Mouse (Mus musculus) spleen, embryonic (tissue): ENCODE measurements around the gene Aox4.

Source experiments
- CTCF ChIA-PET: fragments of 350-600 bp; sonication (Branson Sonifier 250); formaldehyde crosslinking; loops from one replicate; lab custom pipeline; 2022; lab: Charles Lee

The Aox4 gene

GRCm38 (mm10) chr1:58244487-58244886 lies 34.3 kb downstream of the Aox4 start:
- CTCF ChIA-PET: no interaction called here

- CTCF ChIA-PET: no interaction called here
Observed at GRCm38 (mm10) chr1:58248518-58248917, 38.3 kb downstream of the Aox4 start.

GRCm38 (mm10) chr1:58253466-58253865 lies 43.3 kb downstream of the Aox4 start:
- CTCF ChIA-PET: no interaction called here

GRCm38 (mm10) chr1:58257195-58257991 lies 47.2 kb downstream of the Aox4 start:
- CTCF ChIA-PET: no interaction called here

GRCm38 (mm10) chr1:58260311-58260710 lies 50.1 kb downstream of the Aox4 start:
- CTCF ChIA-PET: interaction anchor here (0.6 kb wide), 1 partner anchor 45 kb away, joined by 3 read pairs; no protein-coding TSS in a partner anchor

- CTCF ChIA-PET: no interaction called here
Observed at GRCm38 (mm10) chr1:58268231-58268630, 58.0 kb downstream of the Aox4 start.

GRCm38 (mm10) chr1:58270807-58271569 lies 60.8 kb downstream of the Aox4 start:
- CTCF ChIA-PET: interaction anchor here (0.7 kb wide), 1 partner anchor 426 kb away, joined by 5 read pairs; no protein-coding TSS in a partner anchor

- CTCF ChIA-PET: no interaction called here
Observed at GRCm38 (mm10) chr1:58275879-58276278, 65.7 kb downstream of the Aox4 start.

GRCm38 (mm10) chr1:58278026-58278425 lies 67.8 kb downstream of the Aox4 start, which contains the start of gene Aox2:
TSS of gene Aox2 (plus strand) at chr1:58278326.
- CTCF ChIA-PET: no interaction called here

GRCm38 (mm10) chr1:58278513-58278912 lies 68.3 kb downstream of the Aox4 start:
- CTCF ChIA-PET: no interaction called here

GRCm38 (mm10) chr1:58280381-58280780 lies 70.2 kb downstream of the Aox4 start:
- CTCF ChIA-PET: no interaction called here

GRCm38 (mm10) chr1:58280939-58281624 lies 70.9 kb downstream of the Aox4 start:
- CTCF ChIA-PET: no interaction called here

- CTCF ChIA-PET: no interaction called here
Observed at GRCm38 (mm10) chr1:58281625-58281988, 71.4 kb downstream of the Aox4 start.

GRCm38 (mm10) chr1:58284505-58284904 lies 74.3 kb downstream of the Aox4 start:
- CTCF ChIA-PET: no interaction called here

GRCm38 (mm10) chr1:58288091-58288490 lies 77.9 kb downstream of the Aox4 start:
- CTCF ChIA-PET: no interaction called here

- CTCF ChIA-PET: interaction anchor here (0.6 kb wide), 1 partner anchor 176 kb away, joined by 3 read pairs; no protein-coding TSS in a partner anchor
Observed at GRCm38 (mm10) chr1:58289863-58290469, 79.8 kb downstream of the Aox4 start.

- CTCF ChIA-PET: no interaction called here
Observed at GRCm38 (mm10) chr1:58291394-58292300, 81.5 kb downstream of the Aox4 start.

- CTCF ChIA-PET: no interaction called here
Observed at GRCm38 (mm10) chr1:58294730-58295129, 84.5 kb downstream of the Aox4 start.

- CTCF ChIA-PET: interaction anchor here (0.5 to 1.6 kb wide), 2 partner anchors 10 to 868 kb away, joined by 3 read pairs; no protein-coding TSS in a partner anchor
Observed at GRCm38 (mm10) chr1:58296278-58296677, 86.1 kb downstream of the Aox4 start.

- CTCF ChIA-PET: interaction anchor here (1.6 kb wide), 1 partner anchor 868 kb away, joined by 3 read pairs; no protein-coding TSS in a partner anchor
Observed at GRCm38 (mm10) chr1:58296821-58297220, 86.6 kb downstream of the Aox4 start.
